Mouse (Mus musculus): Measurements from ENCODE around the gene Prkg2.

The Prkg2 gene

GRCm38 (mm10) chr5:98894281-98894680 lies 142.9 kb downstream of the Prkg2 start:
- DNase-seq = no peak

DNA sequence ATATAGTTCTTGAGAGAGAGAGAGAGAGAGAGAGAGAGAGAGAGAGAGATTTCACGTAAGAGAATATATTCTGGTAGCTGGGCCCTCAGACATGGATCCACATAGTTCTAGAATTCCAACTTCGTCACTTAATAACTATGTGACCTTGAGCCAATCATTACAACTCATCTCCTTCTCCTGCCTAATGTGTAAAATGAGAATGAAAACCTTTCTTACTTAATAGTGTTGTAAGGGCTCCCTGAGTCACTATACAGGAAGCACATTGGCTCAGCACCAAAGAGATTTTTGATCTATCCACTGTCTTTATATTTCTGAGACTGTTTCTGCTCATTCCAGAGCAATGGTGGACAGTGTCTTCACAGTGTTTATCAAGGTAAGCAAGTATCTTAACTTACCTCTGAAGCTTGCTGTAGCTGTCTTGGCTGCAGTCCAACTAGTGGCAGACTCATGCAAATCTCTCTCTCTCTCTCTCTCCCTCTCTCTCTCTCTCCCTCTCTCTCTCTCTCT lies 146.6 kb downstream of the Prkg2 start:
- DNase-seq = no peak

- no peak for DNase-seq
These were observed 155.1 kb downstream of the Prkg2 start for GRCm38 (mm10) chr5:98882096-98882495.
